Mouse (Mus musculus) embryonic facial prominence, embryonic 10.5 days (tissue): ENCODE measurements at regions not wholly inside any gene's neighbourhood (a gene's known extent, or its start where the extent isn't known, plus 50 kb on each side); places are given as distances from the start of the nearest gene placed in this dataset.
A peak's percentile ranks its signal among the peaks of the same experiment; 100 is the strongest.

Experiments
- DNase-seq: peaks from one replicate; pipeline ENCODE4 v3.0.0-alpha.2; 2017; ENCODE audit warnings: low spot score
- H3K27ac ChIP-seq: fragments of 300-500 bp; sonication (generic); replicated peaks from 2 replicates; pipeline ENCODE4 v1.5.1; 2016; ENCODE audit warnings: mild to moderate bottlenecking
- H3K27me3 ChIP-seq: fragments of 300-500 bp; sonication (generic); replicated peaks from 2 replicates; pipeline ENCODE4 v1.6.1; 2016; ENCODE audit warnings: low read depth, mild to moderate bottlenecking; ENCODE audit not compliant: poor library complexity, severe bottlenecking
- H3K36me3 ChIP-seq: fragments of 300-500 bp; sonication (generic); replicated peaks from 2 replicates; pipeline ENCODE4 v1.6.1; 2016; ENCODE audit warnings: mild to moderate bottlenecking, moderate library complexity
- H3K4me1 ChIP-seq: fragments of 300-500 bp; sonication (generic); 2 replicates; pipeline ENCODE4 v1.6.1; 2016
- H3K4me3 ChIP-seq: fragments of 300-500 bp; sonication (generic); 2 replicates; pipeline ENCODE4 v1.5.1; 2016; ENCODE audit warnings: mild to moderate bottlenecking, moderate library complexity
- H3K9me3 ChIP-seq: fragments of 300-500 bp; sonication (generic); 2 replicates; pipeline ENCODE4 v1.6.1; 2016; ENCODE audit warnings: mild to moderate bottlenecking
- WGBS: fragments of 180-500 bp; shearing (Covaris S2); methylation state at CpG from one replicate; pipeline ENCODE4 v1.1.7; 2016; 5-methylcytosine and 5-hydroxymethylcytosine counted together

DNA sequence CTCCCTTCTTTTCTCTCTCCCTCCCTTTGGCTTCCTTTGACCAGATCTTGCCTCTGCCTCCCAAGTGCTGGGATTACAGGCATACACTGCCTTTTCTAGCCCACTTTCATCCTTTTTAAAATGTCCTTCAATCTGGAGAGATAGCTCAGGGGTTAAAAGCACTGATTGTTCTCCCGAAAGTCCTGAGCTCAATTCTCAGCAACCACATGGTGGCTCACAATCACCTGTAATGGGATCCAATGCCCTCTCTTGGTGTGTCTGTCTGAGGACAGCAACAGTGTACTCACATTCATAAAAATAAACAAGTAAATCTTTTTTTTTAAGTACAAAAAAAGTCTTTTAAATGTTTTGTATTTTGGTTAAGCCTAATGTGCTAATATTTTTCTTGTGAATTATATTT is 158.4 kb upstream of the Rpl34 start:
- 72% methylated on average over 1 of the region's 1 CpGs for WGBS
- peaks cover 9% of the 10 kb centered on the region for H3K4me1 ChIP-seq
- no peaks in the 10 kb centered on the region for H3K27me3 ChIP-seq
- H3K27ac ChIP-seq, result no peak overlapping the region
- peaks cover 4% of the 10 kb centered on the region; the same call in 1 of the 2 replicates for H3K9me3 ChIP-seq
- H3K36me3 ChIP-seq, result no peaks in the 10 kb centered on the region
- no peak overlapping the region for H3K4me3 ChIP-seq
- no peak for DNase-seq

DNA sequence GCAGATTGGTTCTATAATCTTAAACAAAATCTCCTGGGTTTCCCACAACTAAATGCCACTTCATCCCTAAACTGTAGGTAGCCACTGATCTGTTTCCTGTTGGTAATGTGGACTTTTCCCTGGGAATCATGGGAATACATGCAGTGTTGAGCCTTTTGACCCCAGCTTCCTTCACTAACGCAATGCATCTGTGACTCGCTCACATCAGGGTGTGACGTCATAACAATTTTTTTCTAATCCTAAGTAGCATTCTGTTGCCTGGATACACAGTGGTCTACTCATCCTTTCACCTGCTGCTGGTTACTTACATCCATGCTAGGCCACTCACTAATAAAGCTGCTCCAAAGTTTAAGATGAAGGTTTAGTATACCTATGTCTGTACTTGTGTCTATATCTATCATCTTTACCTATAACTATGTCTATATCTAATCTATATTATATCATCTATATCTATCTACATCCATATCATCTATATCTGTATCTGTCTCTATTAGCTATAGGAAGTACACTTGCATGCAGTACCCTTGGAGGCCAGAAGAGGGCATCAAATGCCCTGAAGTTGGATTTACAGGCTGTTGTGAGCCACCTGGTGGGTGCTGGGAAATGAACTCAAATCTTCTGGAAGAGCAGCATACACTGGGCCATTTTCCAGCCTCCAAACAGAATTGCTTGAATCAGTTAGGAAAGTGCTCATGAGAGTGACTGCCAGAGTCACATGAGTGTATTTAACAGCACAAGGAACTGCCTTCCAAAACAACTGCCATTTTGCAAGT is 157.5 kb upstream of the Rpl34 start:
- Histone ChIP-seq H3K9me3 (peaks cover 4% of the 10 kb centered on the region; the same call in 1 of the 2 replicates), H3K36me3 (no peaks in the 10 kb centered on the region), H3K27ac (no peak overlapping the region), H3K4me3 (no peak overlapping the region), H3K27me3 (no peaks in the 10 kb centered on the region), H3K4me1 (peaks cover 9% of the 10 kb centered on the region)
- DNase-seq, result no peak
- WGBS, result 54% methylated on average over 3 of the region's 3 CpGs

DNA sequence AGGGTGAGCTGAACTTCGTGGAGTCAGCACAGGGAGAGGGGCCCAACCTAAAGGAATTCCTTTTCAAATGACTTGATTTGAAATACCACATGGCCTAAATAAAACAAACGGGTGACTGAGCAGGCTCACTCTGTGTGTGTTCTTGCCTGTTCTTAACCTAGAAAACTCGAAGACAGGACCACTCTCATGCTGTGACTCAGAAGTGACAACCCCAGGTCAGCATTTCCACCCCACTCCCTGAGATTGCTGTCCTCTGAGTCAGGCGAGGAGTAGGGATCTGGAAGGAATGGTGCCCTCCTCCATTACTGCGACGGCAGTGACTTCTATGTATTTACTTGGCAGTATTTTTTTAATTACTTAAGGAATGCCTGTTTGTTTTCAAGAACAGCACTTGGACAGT is 155.8 kb upstream of the Rpl34 start:
- Histone ChIP-seq H3K27ac (no peak overlapping the region), H3K36me3 (no peaks in the 10 kb centered on the region), H3K4me3 (no peak overlapping the region), H3K27me3 (no peaks in the 10 kb centered on the region), H3K9me3 (no peaks in the 10 kb centered on the region; the same call in 1 of the 2 replicates), H3K4me1 (peaks cover 10% of the 10 kb centered on the region)
- WGBS, result 55% methylated on average over 6 of the region's 6 CpGs
- DNase-seq, result no peak

DNA sequence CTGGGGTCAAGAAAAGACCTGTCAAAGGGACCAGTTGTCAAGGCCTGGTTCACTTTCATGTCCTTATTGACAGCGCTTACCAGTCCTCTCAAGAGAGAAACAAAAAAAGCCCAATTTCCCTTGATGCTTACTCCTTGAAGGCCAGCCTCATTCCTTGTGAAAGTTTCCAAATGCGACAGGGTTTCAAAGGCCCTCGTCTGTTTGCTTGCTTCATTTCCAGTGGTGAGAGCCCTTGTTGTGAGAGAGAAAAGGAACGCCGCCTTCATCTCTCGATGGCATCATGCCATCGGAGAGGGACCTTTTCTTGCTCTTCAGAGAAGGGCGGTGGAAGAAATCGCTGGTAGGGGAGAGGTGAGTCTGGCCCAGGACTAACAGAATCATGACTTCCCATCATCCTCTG is 154.2 kb upstream of the Rpl34 start:
- H3K36me3 ChIP-seq, result no peaks in the 10 kb centered on the region
- no peaks in the 10 kb centered on the region for H3K27me3 ChIP-seq
- WGBS, result 91% methylated on average over 9 of the region's 9 CpGs
- no peak overlapping the region for H3K27ac ChIP-seq
- H3K4me1 ChIP-seq, result peaks cover 14% of the 10 kb centered on the region
- H3K9me3 ChIP-seq, result no peaks in the 10 kb centered on the region; the same call in 1 of the 2 replicates
- DNase-seq, result no peak
- H3K4me3 ChIP-seq, result no peak overlapping the region

DNA sequence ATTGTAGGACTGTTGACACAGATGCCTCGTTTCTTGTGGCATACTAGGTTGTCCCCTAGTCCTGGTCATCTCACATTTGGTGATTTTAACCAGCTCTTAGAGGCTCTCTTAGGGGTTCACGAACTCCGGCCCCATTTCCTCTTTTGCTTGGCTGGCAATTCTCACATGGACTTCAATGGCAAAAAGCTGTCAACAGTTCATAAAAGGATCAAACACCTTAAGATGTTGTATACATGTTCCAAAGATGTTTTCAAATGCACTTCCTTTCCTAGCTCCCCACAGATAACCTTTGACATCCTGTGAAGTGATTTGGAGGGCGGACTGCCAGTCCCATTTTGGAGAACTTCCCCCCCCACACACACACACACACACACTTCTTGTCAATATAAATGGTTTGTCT is 153.7 kb upstream of the Rpl34 start:
- H3K27me3 ChIP-seq, result no peaks in the 10 kb centered on the region
- H3K27ac ChIP-seq, result no peak overlapping the region
- H3K4me1 ChIP-seq, result peaks cover 16% of the 10 kb centered on the region
- H3K4me3 ChIP-seq, result no peak overlapping the region
- no peak for DNase-seq
- H3K9me3 ChIP-seq, result no peaks in the 10 kb centered on the region; the same call in 1 of the 2 replicates
- H3K36me3 ChIP-seq, result no peaks in the 10 kb centered on the region
- WGBS, result 76% methylated on average over 4 of the region's 4 CpGs

DNA sequence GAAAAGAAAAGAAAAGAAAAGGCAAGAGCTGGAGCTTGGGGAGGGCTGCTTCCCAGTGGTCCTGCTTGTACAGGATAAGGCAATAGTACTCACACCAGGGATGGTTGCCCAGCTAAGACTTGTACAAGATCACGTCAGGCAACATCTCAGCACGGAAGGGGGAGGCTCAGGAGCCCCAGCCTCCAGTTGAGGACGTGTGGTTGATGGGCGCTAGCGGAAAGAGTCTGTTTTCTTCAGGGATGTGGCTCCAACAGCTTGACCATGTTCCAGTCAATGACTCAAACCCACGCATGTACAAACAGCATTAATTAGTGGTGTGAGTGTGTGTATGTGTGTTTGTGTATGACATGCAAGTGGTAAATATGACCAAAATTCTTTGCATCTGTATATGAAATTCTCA is 153.1 kb upstream of the Rpl34 start:
- H3K9me3 ChIP-seq, result no peaks in the 10 kb centered on the region; the same call in 1 of the 2 replicates
- no peak overlapping the region for H3K27ac ChIP-seq
- peaks cover 18% of the 10 kb centered on the region for H3K4me1 ChIP-seq
- H3K4me3 ChIP-seq, result no peak overlapping the region
- no peaks in the 10 kb centered on the region for H3K27me3 ChIP-seq
- WGBS, result 90% methylated on average over 6 of the region's 6 CpGs
- no peaks in the 10 kb centered on the region for H3K36me3 ChIP-seq
- no peak for DNase-seq

DNA sequence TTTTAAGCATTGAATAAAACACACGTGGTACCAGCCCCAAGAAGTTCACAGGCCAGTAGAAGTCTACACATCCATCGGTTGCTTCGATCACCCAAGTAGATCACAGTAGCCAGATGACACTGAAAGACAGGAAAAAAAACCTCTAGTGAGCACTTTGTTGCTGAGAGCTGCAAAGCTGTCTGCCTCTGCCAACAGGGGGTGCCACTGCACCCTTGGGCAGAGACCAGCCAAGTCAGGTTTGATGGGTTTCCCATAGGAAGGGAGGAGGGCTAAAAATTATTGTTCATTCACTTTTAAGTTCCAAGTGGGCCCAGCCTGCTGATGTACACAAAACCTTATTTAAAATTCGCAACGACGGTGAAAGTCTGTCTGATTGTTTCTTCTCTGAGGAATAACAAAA is 150.3 kb upstream of the Rpl34 start:
- no peak for DNase-seq
- Histone ChIP-seq H3K36me3 (no peaks in the 10 kb centered on the region), H3K9me3 (no peaks in the 10 kb centered on the region), H3K27me3 (no peaks in the 10 kb centered on the region), H3K27ac (no peak overlapping the region), H3K4me1 (peaks cover 11% of the 10 kb centered on the region), H3K4me3 (no peak overlapping the region)
- 83% methylated on average over 6 of the region's 6 CpGs for WGBS

DNA sequence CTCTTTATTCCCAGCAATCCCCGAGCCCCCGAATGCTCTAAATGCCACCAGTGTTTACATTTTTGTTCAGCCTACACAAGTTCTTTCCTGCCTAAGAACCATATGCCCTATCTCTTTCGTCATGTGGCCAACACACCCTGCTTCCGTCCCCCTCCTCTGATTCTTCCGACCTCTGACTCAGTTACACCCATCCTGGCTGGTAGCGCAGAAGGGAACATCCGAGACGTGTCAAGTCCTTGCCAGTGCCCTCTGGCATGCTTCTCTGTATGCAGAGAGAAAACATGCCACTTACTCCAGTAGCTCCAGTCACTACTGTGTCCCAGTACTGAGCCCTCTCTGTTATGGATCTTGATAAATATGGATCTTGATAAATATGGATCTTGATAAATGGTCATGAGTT is 149.3 kb upstream of the Rpl34 start:
- no peak overlapping the region for H3K4me3 ChIP-seq
- H3K27me3 ChIP-seq, result no peaks in the 10 kb centered on the region
- no peaks in the 10 kb centered on the region for H3K36me3 ChIP-seq
- no peak for DNase-seq
- H3K4me1 ChIP-seq, result peaks cover 11% of the 10 kb centered on the region
- no peak overlapping the region for H3K27ac ChIP-seq
- no peaks in the 10 kb centered on the region for H3K9me3 ChIP-seq
- 66% methylated on average over 8 of the region's 8 CpGs for WGBS

DNA sequence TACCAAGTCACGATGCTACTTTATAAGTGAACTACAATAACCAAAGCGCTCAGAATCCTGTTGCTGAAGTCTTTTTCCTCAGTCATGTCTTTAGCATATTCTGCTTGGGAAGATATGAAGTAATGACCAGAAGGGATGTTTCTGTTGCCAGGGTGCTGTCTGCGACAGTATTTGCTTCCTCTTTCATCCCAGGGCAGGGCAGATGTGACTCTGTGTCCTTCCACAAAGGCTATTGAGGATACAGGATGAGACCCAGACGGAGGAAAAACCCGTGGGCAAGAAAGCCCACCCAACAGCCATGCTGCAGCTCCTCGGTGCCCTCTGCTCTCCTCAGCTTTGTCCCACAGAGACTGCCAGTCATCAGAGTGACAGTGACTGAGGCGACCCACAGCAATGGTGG is 148.6 kb upstream of the Rpl34 start:
- no peak for DNase-seq
- Histone ChIP-seq H3K27me3 (no peaks in the 10 kb centered on the region), H3K9me3 (no peaks in the 10 kb centered on the region), H3K36me3 (no peaks in the 10 kb centered on the region), H3K27ac (peak overlapping the region; percentile 10; the same call in 1 of the 2 replicates), H3K4me3 (no peak overlapping the region), H3K4me1 (peaks cover 14% of the 10 kb centered on the region)
- WGBS, result 88% methylated on average over 7 of the region's 7 CpGs

DNA sequence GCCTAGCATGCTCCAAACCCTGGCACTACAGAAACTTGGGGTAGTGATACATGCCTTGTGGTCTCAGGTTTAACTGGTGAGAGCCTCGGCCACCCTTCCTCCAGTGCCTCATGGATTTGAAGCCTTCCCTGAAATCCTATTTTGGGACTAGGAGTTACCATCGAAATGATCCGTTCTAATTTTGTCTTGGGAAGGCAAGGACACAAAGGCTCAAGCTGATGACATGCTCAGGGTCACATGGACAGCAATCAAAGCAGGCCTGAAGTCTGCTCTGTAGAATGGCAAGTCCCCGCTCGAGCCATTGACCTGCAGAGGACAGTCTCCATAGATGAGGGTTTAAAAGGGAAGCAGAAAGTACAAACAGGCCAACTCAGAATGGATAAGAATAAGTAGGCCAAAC is 147.8 kb upstream of the Rpl34 start:
- Histone ChIP-seq H3K27ac (no peak overlapping the region), H3K36me3 (no peaks in the 10 kb centered on the region), H3K9me3 (no peaks in the 10 kb centered on the region), H3K4me3 (no peak overlapping the region), H3K27me3 (no peaks in the 10 kb centered on the region), H3K4me1 (peaks cover 23% of the 10 kb centered on the region)
- DNase-seq, result no peak
- 91% methylated on average over 5 of the region's 5 CpGs for WGBS

DNA sequence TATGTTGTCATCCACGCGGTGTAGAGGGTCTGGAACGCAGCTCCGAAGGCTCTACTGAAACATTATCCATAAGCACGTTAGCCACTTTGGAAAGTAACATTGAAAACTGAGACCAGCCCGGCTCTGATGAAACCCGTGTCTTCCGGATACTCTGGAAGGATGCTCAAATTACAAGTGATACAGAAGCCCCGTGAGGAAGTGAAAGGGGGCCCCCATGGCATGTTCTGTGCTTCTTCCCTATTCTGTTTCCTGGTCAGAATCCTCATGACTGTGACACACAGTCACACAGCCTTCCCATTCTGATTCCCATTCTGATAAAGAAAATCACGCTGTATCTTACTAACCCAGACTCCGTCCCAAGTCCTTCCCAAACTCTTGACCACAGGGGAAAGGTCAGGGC is 143.5 kb upstream of the Rpl34 start:
- H3K4me1 ChIP-seq, result peaks cover 13% of the 10 kb centered on the region
- no peak overlapping the region for H3K4me3 ChIP-seq
- no peaks in the 10 kb centered on the region for H3K36me3 ChIP-seq
- DNase-seq, result no peak
- WGBS, result 69% methylated on average over 11 of the region's 11 CpGs
- no peaks in the 10 kb centered on the region for H3K9me3 ChIP-seq
- no peaks in the 10 kb centered on the region for H3K27me3 ChIP-seq
- peak overlapping the region; percentile 24; the same call in 1 of the 2 replicates for H3K27ac ChIP-seq

DNA sequence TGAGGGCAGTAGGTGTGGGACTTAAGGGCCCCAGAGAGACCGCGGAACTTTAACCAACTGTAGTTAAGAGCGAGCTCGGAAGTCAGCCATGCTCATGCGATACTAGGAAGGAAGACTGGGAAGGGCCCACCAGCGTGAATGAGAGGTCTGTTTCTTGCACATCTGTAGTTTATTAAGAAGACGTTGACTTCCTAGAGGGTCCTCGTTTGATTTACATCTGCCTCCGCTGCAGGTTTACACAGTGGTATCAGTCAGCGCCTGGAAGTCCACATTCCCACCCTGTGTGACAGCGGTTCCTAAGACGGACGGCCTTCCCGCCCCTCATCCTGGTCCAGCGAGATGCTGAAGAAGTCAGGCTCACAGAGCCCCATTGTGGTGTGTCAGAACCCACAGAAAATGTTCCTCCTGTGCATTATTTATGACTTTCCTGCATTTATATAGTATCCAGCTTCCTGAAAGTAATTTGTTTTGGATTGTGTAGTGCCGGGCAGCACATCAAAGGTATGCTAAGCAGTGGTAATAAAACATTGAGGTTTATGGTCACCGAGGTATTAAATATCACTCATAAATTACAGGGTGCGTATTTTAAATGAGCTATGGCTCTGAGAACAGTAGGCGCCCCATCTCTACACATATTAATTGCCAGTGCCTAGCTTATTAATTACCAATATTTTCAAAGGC is 136.9 kb upstream of the Rpl34 start:
- Histone ChIP-seq H3K27ac (peak overlapping the region; percentile 67), H3K4me1 (peaks cover 18% of the 10 kb centered on the region), H3K4me3 (0 out of 2 replicates have a peak overlapping the region, but pooled peaks have one; percentile 3), H3K9me3 (no peaks in the 10 kb centered on the region), H3K27me3 (no peaks in the 10 kb centered on the region), H3K36me3 (no peaks in the 10 kb centered on the region)
- WGBS, result 49% methylated on average over 19 of the region's 19 CpGs
- DNase-seq, result peak; percentile 62

DNA sequence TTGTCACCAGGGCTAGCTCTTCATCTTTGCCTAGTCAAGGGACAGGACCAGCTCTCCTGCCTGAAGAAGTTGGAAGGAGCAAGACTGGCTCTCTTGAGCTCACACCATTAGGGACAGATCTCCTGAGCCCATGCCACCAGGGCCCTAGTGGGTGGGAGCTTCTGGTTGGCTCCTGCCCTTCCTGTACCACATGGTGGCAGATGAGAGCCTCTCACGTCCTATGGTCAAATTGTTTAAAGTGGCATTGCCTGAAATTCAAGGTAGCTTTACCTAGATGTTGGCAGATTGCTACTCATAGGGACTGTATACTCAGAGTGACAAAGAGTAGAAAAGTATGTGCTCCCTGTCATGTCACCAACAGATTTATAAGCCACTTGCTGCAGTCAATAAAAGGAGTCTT is 134.6 kb upstream of the Rpl34 start:
- Histone ChIP-seq H3K27ac (no peak overlapping the region), H3K9me3 (no peaks in the 10 kb centered on the region), H3K4me3 (no peak overlapping the region), H3K36me3 (no peaks in the 10 kb centered on the region), H3K27me3 (no peaks in the 10 kb centered on the region), H3K4me1 (peaks cover 24% of the 10 kb centered on the region)
- 84% methylated on average over 1 of the region's 1 CpGs for WGBS
- DNase-seq, result no peak
